In the genomic region with DNA sequence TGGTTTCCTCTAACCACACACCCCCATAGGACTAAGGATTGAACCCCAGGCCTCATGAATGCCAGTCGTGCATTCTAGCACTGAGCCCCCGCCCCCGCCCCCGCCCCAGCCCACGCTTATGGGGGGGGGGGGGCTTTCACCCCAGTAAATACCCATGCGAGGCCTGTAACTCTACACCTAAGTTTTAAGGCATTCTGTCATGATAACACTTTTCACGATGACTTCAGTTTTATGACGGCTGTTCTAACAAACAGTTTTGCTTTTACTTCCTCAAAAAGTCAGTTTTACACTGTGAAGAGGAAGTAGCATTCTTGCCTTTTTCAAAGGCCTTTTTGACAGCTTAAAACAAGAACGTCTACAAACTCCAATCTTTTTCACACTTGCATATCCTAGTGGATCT, we compare ENCODE assay signal across 11 mouse cellular contexts. TPM values are rescaled to one million over a fixed set of nuclear protein-coding genes. Genes with fewer than 3 reads are reported as not detected.
A peak's percentile ranks its signal among the peaks of the same experiment; 100 is the strongest.
DNase-seq lines count a peak whose midpoint lies in the region; ATAC-seq lines count a peak whose summit lies in the region.
"Had no signal": no experiment of that assay in that cellular context is flagged by ENCODE, and none has a peak within 500 bp of the region (broad histone marks: within the 10 kb centered on the region; RNA-seq: fewer than 3 reads in every experiment).

No protein-coding gene starts in this region.

- peak; percentile 32 for DNase-seq in embryo, embryonic 9.5 days (ENCODE audit: extremely low spot score)
- DNase-seq in embryo, embryonic 10.5 days (ENCODE audit: low spot score) = no peak
- DNase-seq in A20 (ENCODE audit: low read depth, low spot score) = peak; percentile 81
- DNase-seq in liver, embryonic 13.5 days = no peak
- no peak for DNase-seq in adrenal gland, postnatal 10 days
- no peak for DNase-seq in gastrocnemius, postnatal 4 days (ENCODE audit: low spot score in 2 of 2)
- DNase-seq: kidney, postnatal 25 days; lung, adult 18-20 months had no signal

- no peak overlapping the region for H3K4me3 ChIP-seq in embryonic facial prominence, embryonic 13.5 days
- no peak overlapping the region for H3K4me3 ChIP-seq in liver, embryonic 13.5 days (replicated peaks)
- H3K4me3 ChIP-seq in hindbrain, embryonic 13.5 days = no peak overlapping the region
- H3K4me3 ChIP-seq: hindbrain, embryonic 10.5 days had no signal

- H3K9me3 ChIP-seq in embryonic facial prominence, embryonic 13.5 days = no peaks in the 10 kb centered on the region
- no peaks in the 10 kb centered on the region for H3K9me3 ChIP-seq in liver, embryonic 13.5 days (replicated peaks)
- H3K9me3 ChIP-seq in hindbrain, embryonic 13.5 days = no peaks in the 10 kb centered on the region
- H3K9me3 ChIP-seq: hindbrain, embryonic 10.5 days had no signal

- 6% methylated on average over 9 of the region's 9 CpGs for WGBS in embryonic facial prominence, embryonic 13.5 days
- WGBS in liver, embryonic 13.5 days (ENCODE audit: insufficient replicate concordance) = 19% methylated on average over 9 of the region's 9 CpGs
- WGBS in hindbrain, embryonic 13.5 days = 64% methylated on average over 9 of the region's 9 CpGs

- H3K27ac ChIP-seq in embryonic facial prominence, embryonic 13.5 days = peak overlapping the region; percentile 80
- H3K27ac ChIP-seq in liver, embryonic 13.5 days = 0 out of 2 replicates have a peak overlapping the region, but pooled peaks have one; percentile 13
- no peak overlapping the region for H3K27ac ChIP-seq in hindbrain, embryonic 13.5 days
- H3K27ac ChIP-seq: hindbrain, embryonic 10.5 days had no signal

- peak overlapping the region; percentile 35; the same call in 1 of the 2 replicates for H3K4me2 ChIP-seq in embryonic facial prominence, embryonic 13.5 days
- 0 out of 2 replicates have a peak overlapping the region, but pooled peaks have one; percentile 8 for H3K4me2 ChIP-seq in liver, embryonic 13.5 days
- no peak overlapping the region for H3K4me2 ChIP-seq in hindbrain, embryonic 13.5 days

- no peaks in the 10 kb centered on the region for H3K36me3 ChIP-seq in embryonic facial prominence, embryonic 13.5 days
- H3K36me3 ChIP-seq in liver, embryonic 13.5 days = no peaks in the 10 kb centered on the region
- H3K36me3 ChIP-seq in hindbrain, embryonic 13.5 days = no peaks in the 10 kb centered on the region
- H3K36me3 ChIP-seq: hindbrain, embryonic 10.5 days had no signal

- no peak overlapping the region for H3K9ac ChIP-seq in embryonic facial prominence, embryonic 13.5 days
- no peak overlapping the region for H3K9ac ChIP-seq in liver, embryonic 13.5 days
- H3K9ac ChIP-seq in hindbrain, embryonic 13.5 days = no peak overlapping the region

- ATAC-seq in embryonic facial prominence, embryonic 13.5 days (ENCODE audit: insufficient number of reproducible peaks, insufficient read depth, low FRiP score, low TSS enrichment, low read depth) = no peak
- ATAC-seq in liver, embryonic 13.5 days (ENCODE audit: low read depth) = no peak
- ATAC-seq in hindbrain, embryonic 13.5 days (ENCODE audit: low FRiP score) = no peak

- H3K4me1 ChIP-seq in embryonic facial prominence, embryonic 13.5 days = peaks cover 69% of the 10 kb centered on the region
- H3K4me1 ChIP-seq in liver, embryonic 13.5 days (replicated peaks) = peaks cover 39% of the 10 kb centered on the region
- peaks cover 16% of the 10 kb centered on the region for H3K4me1 ChIP-seq in hindbrain, embryonic 13.5 days (replicated peaks)

- H3K27me3 ChIP-seq in embryonic facial prominence, embryonic 13.5 days = no peaks in the 10 kb centered on the region
- no peaks in the 10 kb centered on the region for H3K27me3 ChIP-seq in liver, embryonic 13.5 days
- H3K27me3 ChIP-seq in hindbrain, embryonic 13.5 days = no peaks in the 10 kb centered on the region

RNA-seq across cellular contexts. Expression of gene Ankrd44, which starts 11.8 kb away (rescaled TPM):
- 25.8 and 36.7 TPM in 2 replicates for polyA plus RNA-seq in embryonic facial prominence, embryonic 13.5 days (2015; fragmentation: Nextera tagmentation; extraction: Ambion mirVana)
- polyA plus RNA-seq in liver, embryonic 13.5 days (2015; fragmentation: Nextera tagmentation; extraction: Ambion mirVana) = 3.0 and 3.6 TPM in 2 replicates
- 10 to 100 TPM; 25.7 to 32.1 TPM for total RNA-seq in adrenal gland, postnatal 10 days (2021)
- polyA plus RNA-seq in hindbrain, embryonic 13.5 days (2015; fragmentation: Nextera tagmentation; extraction: Ambion mirVana) = 20.9 and 21.1 TPM in 2 replicates
- total RNA-seq in gastrocnemius, postnatal 4 days (2021) = 10 to 100 TPM; 26.3 to 29.3 TPM

Comparison
In these comparisons a context has a peak if more than half of its experiments do, and no peak if none do; other contexts are left out.
1. DNase-seq: peak in embryo, embryonic 9.5 days (single experiment) and A20 (single experiment); none in embryo, embryonic 10.5 days (single experiment), liver, embryonic 13.5 days (single experiment), adrenal gland, postnatal 10 days (single experiment) and gastrocnemius, postnatal 4 days (0 of 2).